Mouse (Mus musculus): ENCODE measurements around the gene Mup20. TPM values are rescaled to one million over a fixed set of nuclear protein-coding genes. Genes with fewer than 3 reads are reported as not detected.

The Mup20 gene
- total RNA-seq (2023), result not detected in 2 replicates

GRCm38 (mm10) chr4:62054058-62054457 is at the start of gene Mup20:
Gene Mup20, minus strand, starts transcription at chr4:62054158.

GRCm38 (mm10) chr4:62087241-62087640 is 33.3 kb upstream of the Mup20 start, which contains the start of gene Mup3:
Gene Mup3, minus strand, starts transcription at chr4:62087342.

Other genes starting within 250 kb of the Mup20 start
- not detected in 2 replicates for gene Mup5, start 218.9 kb downstream of the Mup20 start, total RNA-seq (2023)
- not detected in 2 replicates for gene Mup3, start 33.2 kb upstream of the Mup20 start, total RNA-seq (2023)
- not detected in 2 replicates for gene Mup21, start 96.7 kb upstream of the Mup20 start, total RNA-seq (2023)
- gene Zfp37, start 176.9 kb upstream of the Mup20 start, total RNA-seq (2023), result not detected in 2 replicates
- 56.2 and 70.8 TPM in 2 replicates for gene Slc31a2, start 208.4 kb upstream of the Mup20 start, total RNA-seq (2023)